Mouse (Mus musculus) hindbrain, embryonic 13.5 days (tissue): ENCODE measurements around the gene Nudt15. TPM values are rescaled to one million over a fixed set of nuclear protein-coding genes. Genes with fewer than 3 reads are reported as not detected.
A peak's percentile ranks its signal among the peaks of the same experiment; 100 is the strongest.
"Not testable (repeated sequence)": the region's sequence is repeated elsewhere in the genome, so short reads cannot be mapped to it uniquely, and the experiment has no call there.

Experiments
- ATAC-seq: fragments of 200-750 bp; cut with Nextera tagmentation; 2 replicates; pipeline ENCODE4 v1.8.0; 2017; ENCODE audit warnings: moderate TSS enrichment; ENCODE audit not compliant: low FRiP score
- H3K27ac ChIP-seq: fragments of 300-500 bp; sonication (generic); 2 replicates; pipeline ENCODE4 v1.5.1; 2015; ENCODE audit warnings: inconsistent platforms, mild to moderate bottlenecking, moderate library complexity
- H3K27me3 ChIP-seq: fragments of 300-500 bp; sonication (generic); 2 replicates; pipeline ENCODE4 v1.6.1; 2015; ENCODE audit warnings: mild to moderate bottlenecking, inconsistent platforms
- H3K36me3 ChIP-seq: fragments of 300-500 bp; sonication (generic); 2 replicates; pipeline ENCODE4 v1.6.1; 2015; ENCODE audit warnings: mild to moderate bottlenecking, inconsistent platforms
- H3K4me1 ChIP-seq: fragments of 300-500 bp; sonication (generic); replicated peaks from 2 replicates; pipeline ENCODE4 v1.6.1; 2015; ENCODE audit warnings: inconsistent platforms
- H3K4me2 ChIP-seq: fragments of 300-500 bp; sonication (generic); 2 replicates; pipeline ENCODE4 v1.6.1; 2015; ENCODE audit warnings: inconsistent platforms, mild to moderate bottlenecking, moderate library complexity
- H3K4me3 ChIP-seq: fragments of 300-500 bp; sonication (generic); 2 replicates; pipeline ENCODE4 v1.5.1; 2015; ENCODE audit warnings: mild to moderate bottlenecking, inconsistent platforms
- H3K9ac ChIP-seq: fragments of 300-500 bp; sonication (generic); 2 replicates; pipeline ENCODE4 v1.6.1; 2015; ENCODE audit warnings: mild to moderate bottlenecking, inconsistent platforms
- H3K9me3 ChIP-seq: fragments of 300-500 bp; sonication (generic); 2 replicates; pipeline ENCODE4 v1.6.1; 2016; ENCODE audit warnings: inconsistent platforms
- whole genome bisulfite sequencing: fragments of 180-500 bp; shearing (Covaris S2); methylation state at CpG from one replicate; pipeline ENCODE4 v1.1.7; 2015; 5-methylcytosine and 5-hydroxymethylcytosine counted together
- polyA plus RNA-seq: library from polyadenylated mRNA; unstranded; fragments of >200 nt; fragmentation: Nextera tagmentation; extraction: Ambion mirVana; gene quantifications from 2 replicates; pipeline ENCODE4 v1.2.1, GENCODE M21; 2015

The Nudt15 gene
- polyA plus RNA-seq, 1 experiment from 2014 or later = 12.0 TPM

DNA sequence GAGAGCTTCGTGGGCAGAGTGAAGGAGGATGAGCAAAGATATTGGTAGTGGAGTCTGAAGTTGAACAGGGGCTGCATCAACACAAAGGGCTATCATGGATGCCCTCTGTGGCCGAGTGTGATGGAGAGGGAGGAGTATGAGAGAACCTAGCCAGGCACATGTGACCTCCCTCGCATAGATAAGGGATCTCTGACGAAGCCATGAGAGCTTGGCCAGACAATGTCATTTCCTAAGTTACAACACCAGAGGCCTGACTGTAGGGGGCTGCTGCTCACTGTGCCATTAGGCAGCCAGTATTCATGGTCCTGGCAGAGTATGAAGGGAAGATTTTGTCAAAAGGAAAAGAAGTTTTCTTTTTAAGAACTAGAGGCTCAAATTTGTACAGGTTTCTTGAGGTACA lies 1.0 kb downstream of the Nudt15 start:
- Histone ChIP-seq H3K4me3 (no peak overlapping the region), H3K36me3 (no peaks in the 10 kb centered on the region), H3K27ac (no peak overlapping the region), H3K27me3 (no peaks in the 10 kb centered on the region; the same call in 1 of the 2 replicates), H3K4me2 (no peak overlapping the region), H3K4me1 (0 out of 2 replicates have a peak, but pooled peaks cover under 1% of the 10 kb centered on the region), H3K9me3 (no peaks in the 10 kb centered on the region), H3K9ac (no peak overlapping the region)
- 62% methylated on average over 4 of the region's 4 CpGs for WGBS
- no peak for ATAC-seq

DNA sequence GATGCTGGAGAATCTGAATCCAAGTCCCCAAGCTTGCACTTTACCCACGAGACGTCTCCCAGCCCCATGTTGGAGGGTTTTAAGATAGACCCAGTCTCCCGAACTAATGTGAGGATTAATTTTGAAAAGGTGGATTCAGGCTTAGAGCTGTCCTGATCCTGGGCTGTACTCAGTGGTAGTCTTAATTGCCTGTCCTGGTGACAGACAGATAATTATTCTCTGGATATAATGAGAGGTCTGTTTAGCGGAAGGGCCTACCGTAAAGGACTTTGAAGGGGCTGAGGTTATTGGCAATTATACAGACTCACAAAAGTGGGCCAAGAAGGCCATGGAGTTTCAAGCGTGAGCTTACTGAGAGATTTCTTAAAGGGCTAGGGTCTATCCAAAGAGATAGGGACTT lies 4.3 kb downstream of the Nudt15 start:
- Histone ChIP-seq H3K4me3 (no peak overlapping the region), H3K4me2 (no peak overlapping the region), H3K27ac (no peak overlapping the region), H3K4me1 (no peaks in the 10 kb centered on the region), H3K9me3 (no peaks in the 10 kb centered on the region), H3K27me3 (peaks cover 2% of the 10 kb centered on the region; the same call in 1 of the 2 replicates), H3K36me3 (no peaks in the 10 kb centered on the region), H3K9ac (no peak overlapping the region)
- ATAC-seq = no peak
- 69% methylated on average over 6 of the region's 6 CpGs for WGBS

DNA sequence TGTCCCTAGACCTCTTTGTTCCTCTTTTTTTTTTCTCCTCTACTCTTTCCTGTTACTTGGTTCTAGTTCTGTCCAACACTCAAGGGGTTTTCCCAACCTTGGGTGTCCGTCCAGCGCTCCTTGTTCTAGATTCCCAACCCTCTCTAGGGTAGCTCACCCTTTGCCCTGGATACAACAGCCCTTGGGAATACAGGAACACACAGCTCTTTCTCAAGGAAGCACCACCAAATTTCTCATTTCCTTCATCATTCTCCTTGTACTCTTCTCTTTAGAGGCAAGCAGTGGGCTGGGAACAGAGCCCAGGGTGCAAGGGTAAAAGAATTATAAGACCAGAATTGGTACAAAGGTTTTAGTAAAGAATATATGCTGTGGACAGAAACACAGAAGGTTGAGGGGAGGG lies 12.4 kb downstream of the Nudt15 start:
- Histone ChIP-seq H3K9me3 (no peaks in the 10 kb centered on the region), H3K4me3 (no peak overlapping the region), H3K27me3 (peaks cover 10% of the 10 kb centered on the region; the same call in 1 of the 2 replicates), H3K4me2 (no peak overlapping the region), H3K9ac (no peak overlapping the region), H3K4me1 (no peaks in the 10 kb centered on the region), H3K36me3 (no peaks in the 10 kb centered on the region), H3K27ac (no peak overlapping the region)
- no peak for ATAC-seq
- WGBS = 85% methylated on average over 2 of the region's 2 CpGs

DNA sequence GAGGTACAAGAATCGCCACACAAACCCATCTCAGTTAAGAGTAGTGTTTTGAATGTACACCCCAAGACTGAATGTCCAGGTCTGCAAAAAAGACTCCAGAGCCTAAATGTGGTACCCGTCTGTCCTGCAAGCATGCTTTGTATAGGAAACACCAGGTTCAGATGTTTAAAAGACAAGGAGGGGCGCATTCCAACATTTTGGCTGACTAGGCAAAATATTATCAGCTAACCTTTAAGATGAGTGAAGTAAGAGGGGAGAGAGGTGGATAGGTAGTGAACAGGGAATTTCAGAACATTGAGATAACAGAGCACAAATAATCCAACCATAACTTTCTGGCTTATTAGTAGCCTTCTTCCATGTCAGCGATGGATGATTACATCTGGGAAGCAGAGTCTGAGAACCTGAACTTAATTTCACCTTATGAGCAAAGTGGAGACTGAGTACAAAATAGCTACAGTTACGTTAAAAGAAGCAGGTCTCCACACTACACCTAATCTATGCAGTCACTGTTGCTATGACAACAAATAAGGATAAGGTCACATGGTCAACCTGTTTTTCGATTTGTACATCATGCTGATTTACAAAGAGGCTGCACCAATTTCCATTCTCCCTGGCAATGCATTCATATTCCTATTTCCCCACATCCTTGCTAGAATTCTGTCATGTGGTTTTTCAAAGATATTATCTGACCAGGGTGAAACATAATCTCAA lies 14.1 kb downstream of the Nudt15 start:
- H3K27me3 ChIP-seq = peaks cover 20% of the 10 kb centered on the region; the same call in 1 of the 2 replicates
- H3K4me1 ChIP-seq = no peaks in the 10 kb centered on the region
- H3K36me3 ChIP-seq = no peaks in the 10 kb centered on the region
- H3K9me3 ChIP-seq = no peaks in the 10 kb centered on the region
- H3K4me2 ChIP-seq = no peak overlapping the region
- ATAC-seq = no peak
- 71% methylated on average over 6 of the region's 6 CpGs for WGBS
- H3K9ac ChIP-seq = no peak overlapping the region
- no peak overlapping the region for H3K27ac ChIP-seq
- no peak overlapping the region for H3K4me3 ChIP-seq

DNA sequence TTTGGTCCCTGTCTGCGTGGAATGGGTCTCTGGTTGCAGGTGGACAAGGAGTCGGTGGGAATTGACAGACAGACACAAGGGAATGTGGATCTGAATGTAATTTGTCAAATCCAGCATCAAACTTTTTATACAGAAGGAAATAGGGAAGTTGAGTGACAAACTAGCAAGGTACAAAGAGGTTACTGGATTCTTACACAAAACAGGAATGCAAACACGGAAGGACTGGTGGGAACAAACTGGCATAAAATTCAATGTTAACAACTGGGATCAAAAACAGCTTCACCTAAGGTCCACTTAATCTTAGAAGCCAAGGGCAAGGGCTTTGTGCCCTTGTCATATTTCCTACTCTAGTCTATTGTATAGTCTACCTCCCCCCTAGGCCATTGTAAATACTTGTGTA lies 19.4 kb downstream of the Nudt15 start:
- not testable (repeated sequence) for ATAC-seq, H3K4me2 ChIP-seq, H3K4me3 ChIP-seq, H3K9ac ChIP-seq, H3K9me3 ChIP-seq, H3K4me1 ChIP-seq, H3K27ac ChIP-seq, H3K36me3 ChIP-seq
- peaks cover 18% of the 10 kb centered on the region; the same call in 1 of the 2 replicates for H3K27me3 ChIP-seq
- WGBS = 84% methylated on average over 3 of the region's 3 CpGs

DNA sequence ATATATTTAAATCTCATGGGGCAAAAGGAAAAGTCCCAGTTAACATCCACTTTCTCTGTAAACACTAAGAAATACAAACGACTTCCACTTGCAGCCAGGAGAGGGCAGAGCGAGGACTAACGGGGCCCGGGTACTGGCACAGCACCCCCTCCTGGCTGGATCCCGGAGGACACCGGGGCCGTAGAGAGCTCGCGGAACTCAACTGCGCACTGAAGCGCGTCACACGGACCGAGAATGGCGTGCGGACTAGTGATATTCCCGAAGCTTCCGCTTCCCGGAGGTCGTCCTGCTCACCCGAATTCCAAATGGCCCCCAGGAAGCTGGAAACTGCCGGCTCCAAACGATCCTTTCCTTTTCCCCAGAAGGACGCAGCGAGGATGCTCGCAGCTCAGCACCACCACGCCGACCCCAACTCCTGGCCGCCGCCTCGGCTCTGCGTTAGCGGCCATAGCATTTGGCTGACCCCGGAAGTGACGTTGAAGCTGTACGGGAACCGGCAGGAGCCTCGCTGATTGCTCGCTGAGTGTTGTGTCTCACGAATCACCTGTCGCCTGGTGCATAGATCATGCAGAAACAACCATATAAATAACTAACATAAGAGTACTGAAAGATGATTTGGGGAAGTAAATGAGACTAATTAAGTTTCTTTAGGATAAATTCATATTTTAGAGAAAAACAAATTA lies 23.1 kb downstream of the Nudt15 start, which contains the start of gene Sucla2:
Sucla2 (plus strand) TSS at position 554 of the 683 bp plus-strand sequence.
- ATAC-seq = peak; percentile 100
- peak within 1 kb of the TSS; percentile 34 for H3K4me2 ChIP-seq
- no peaks in the 10 kb centered on the region for H3K4me1 ChIP-seq
- no peaks in the 10 kb centered on the region for H3K9me3 ChIP-seq
- peak within 1 kb of the TSS; percentile 92 for H3K27ac ChIP-seq
- H3K9ac ChIP-seq = peak within 1 kb of the TSS; percentile 68
- peak within 1 kb of the TSS; percentile 47 for H3K4me3 ChIP-seq
- H3K36me3 ChIP-seq = no peaks in the 10 kb centered on the region
- peaks cover 7% of the 10 kb centered on the region; the same call in 1 of the 2 replicates for H3K27me3 ChIP-seq
- WGBS = under 1% methylated on average over 40 of the region's 41 CpGs

DNA sequence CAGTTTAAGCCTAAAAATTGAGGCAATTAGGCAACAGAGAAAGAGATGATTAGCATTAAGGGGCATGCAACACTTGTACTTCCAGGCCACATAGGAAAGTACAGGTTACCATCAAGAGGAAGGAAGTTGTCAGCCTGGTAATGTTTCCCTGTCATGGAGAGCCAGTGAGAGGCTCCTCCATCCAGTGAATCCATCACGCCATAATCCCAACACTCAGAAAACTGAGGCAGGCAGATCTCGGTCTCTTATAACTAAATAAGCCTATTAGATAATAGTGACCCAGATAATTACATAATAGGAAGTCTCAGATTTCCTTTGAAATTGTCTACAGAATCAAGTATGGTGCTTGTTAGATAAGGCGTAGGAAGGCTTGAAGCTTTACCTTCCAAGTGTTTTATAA lies 23.9 kb downstream of the Nudt15 start:
- H3K27ac ChIP-seq = no peak overlapping the region
- H3K4me1 ChIP-seq = no peaks in the 10 kb centered on the region
- H3K4me2 ChIP-seq = no peak overlapping the region
- no peak overlapping the region for H3K9ac ChIP-seq
- no peak for ATAC-seq
- H3K36me3 ChIP-seq = no peaks in the 10 kb centered on the region
- H3K4me3 ChIP-seq = no peak overlapping the region
- peaks cover 4% of the 10 kb centered on the region; the same call in 1 of the 2 replicates for H3K27me3 ChIP-seq
- no peaks in the 10 kb centered on the region for H3K9me3 ChIP-seq
- WGBS = 79% methylated on average over 3 of the region's 3 CpGs

DNA sequence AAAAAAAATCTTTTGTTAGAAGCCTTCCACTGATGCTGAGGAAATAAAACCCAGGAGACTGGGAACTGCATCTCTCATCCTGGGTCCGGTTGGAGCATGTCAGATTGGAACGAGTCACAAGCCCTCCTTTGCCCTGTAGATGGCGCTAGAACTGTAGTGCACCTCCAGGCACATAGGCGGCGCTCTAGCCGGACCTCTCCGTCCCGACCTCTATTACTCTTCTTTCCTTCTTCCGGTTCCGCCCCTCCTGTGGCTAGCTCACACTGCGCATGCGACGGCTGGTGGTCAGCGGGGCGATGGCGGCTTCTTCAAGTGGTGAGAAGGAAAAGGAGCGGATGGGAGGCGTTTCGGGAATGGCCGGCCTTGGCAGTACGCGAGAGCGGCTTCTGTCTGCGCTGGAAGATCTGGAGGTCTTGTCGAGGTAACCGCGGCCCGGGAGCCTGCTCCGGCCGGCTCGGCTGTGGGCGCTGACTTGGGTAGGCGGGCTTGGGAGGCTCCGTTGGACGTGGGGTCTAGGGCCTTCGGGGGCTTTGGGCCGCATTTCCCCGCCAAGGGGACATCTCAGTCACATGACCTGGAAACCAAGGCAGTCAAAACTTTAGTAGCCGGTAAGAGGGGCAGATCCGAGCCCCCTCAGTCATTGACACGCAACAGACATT lies 38.1 kb downstream of the Nudt15 start, which contains the start of gene Med4:
Med4 (plus strand) TSS at position 261 of the 659 bp plus-strand sequence.
- under 1% methylated on average over 41 of the region's 41 CpGs for WGBS
- Histone ChIP-seq H3K9ac (peak within 1 kb of the TSS; percentile 85), H3K4me3 (peak within 1 kb of the TSS; percentile 73), H3K4me2 (peak within 1 kb of the TSS; percentile 96), H3K4me1 (peaks cover 22% of the 10 kb centered on the region), H3K9me3 (no peaks in the 10 kb centered on the region), H3K27ac (peak within 1 kb of the TSS; percentile 71), H3K27me3 (0 out of 2 replicates have a peak, but pooled peaks cover 9% of the 10 kb centered on the region), H3K36me3 (peaks cover 19% of the 10 kb centered on the region)
- peak; percentile 98 for ATAC-seq

DNA sequence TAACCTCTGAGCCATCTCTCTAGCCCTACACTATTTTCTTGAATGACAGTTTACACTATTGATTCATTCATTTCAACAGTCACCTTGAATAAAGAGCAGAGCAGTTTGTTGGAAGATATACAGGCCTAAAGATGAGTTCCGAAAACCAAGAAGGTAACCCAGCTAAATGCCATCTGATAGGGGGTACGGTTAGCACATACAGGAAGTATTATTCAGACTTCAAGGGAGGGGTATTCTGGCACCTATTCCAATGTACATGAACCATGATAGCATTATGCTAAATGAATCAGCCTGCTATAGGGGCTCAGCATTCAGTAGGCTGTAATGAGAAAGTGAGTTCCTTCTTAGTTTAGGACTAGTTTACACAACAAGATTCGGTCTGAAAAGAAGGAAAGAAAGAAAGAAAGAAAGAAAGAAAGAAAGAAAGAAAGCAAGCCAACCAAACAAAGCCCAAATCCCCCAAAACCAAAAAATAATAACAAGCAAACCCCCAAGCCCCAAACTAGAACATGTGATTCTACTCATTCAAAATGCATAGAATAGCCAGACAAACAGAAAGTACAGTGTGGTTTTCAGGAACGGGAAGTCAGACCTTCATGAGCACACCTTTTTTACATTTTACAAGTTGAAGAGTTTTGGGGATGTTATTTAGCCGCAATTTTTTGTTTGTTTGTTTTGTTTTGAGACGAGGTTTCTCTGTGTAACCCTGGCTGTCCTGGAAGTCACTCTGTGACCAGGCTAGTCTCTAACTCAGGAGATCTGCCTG lies 39.2 kb downstream of the Nudt15 start:
- ATAC-seq = no peak
- no peak overlapping the region for H3K27ac ChIP-seq
- H3K9me3 ChIP-seq = no peaks in the 10 kb centered on the region
- H3K27me3 ChIP-seq = 0 out of 2 replicates have a peak, but pooled peaks cover 9% of the 10 kb centered on the region
- H3K4me2 ChIP-seq = no peak overlapping the region
- peaks cover 24% of the 10 kb centered on the region for H3K4me1 ChIP-seq
- no peak overlapping the region for H3K4me3 ChIP-seq
- no peak overlapping the region for H3K9ac ChIP-seq
- WGBS = 93% methylated on average over 6 of the region's 6 CpGs
- H3K36me3 ChIP-seq = peaks cover 12% of the 10 kb centered on the region

DNA sequence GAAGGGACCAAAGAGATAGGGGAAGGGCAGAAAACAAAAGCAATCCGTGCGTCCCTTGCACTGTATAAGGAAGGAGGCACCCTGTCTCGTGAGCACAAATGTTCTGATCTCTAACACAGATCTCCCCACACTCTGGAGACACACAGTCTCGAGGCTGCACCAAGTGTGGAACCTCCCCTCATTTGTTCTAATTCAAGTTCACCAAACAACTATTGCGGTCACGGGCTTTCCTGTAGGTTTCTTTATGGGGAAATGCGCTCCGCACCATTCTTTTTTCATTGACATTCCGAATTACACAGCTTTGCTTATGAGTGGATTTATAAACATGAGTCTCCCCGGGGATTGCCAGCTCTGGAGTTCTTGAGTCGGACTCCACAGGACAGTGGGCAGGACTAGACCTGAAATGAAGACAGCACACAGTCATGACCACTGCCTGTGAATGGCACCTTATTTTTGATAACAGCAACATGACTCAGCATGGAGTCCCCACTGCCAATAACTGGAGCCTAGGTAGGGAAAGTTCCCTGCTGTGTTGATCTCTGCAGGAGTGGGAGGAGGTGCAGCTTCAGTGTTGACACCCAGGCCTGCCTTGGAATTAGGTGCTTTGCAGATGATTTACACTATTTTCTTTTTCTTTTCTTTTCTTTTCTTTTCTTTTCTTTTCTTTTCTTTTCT lies 40.2 kb downstream of the Nudt15 start:
- H3K36me3 ChIP-seq = peaks cover 10% of the 10 kb centered on the region
- H3K27me3 ChIP-seq = 0 out of 2 replicates have a peak, but pooled peaks cover 9% of the 10 kb centered on the region
- no peak overlapping the region for H3K4me2 ChIP-seq
- no peak overlapping the region for H3K4me3 ChIP-seq
- H3K27ac ChIP-seq = no peak overlapping the region
- ATAC-seq = no peak
- H3K9ac ChIP-seq = no peak overlapping the region
- H3K4me1 ChIP-seq = peaks cover 30% of the 10 kb centered on the region
- WGBS = 74% methylated on average over 11 of the region's 11 CpGs
- no peaks in the 10 kb centered on the region for H3K9me3 ChIP-seq

DNA sequence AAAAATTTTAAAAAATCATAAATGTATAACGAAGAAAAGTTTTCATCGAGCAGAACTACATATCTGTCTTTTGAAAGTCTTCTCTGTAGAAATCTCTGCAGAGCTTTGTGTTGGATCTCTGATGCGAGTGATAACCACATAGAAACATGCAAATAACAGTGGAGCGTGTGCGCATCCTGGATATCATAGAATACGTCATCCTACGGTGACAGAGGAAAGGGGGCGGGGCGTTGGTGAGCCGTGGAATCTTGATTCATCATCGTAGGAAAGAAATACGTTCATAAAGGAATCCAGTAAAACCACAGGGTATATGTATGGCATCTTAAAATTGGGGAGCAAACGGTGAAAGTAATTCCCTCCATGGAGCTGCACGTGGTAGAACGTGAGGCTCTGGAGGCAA lies 40.8 kb downstream of the Nudt15 start:
- peaks cover 30% of the 10 kb centered on the region for H3K4me1 ChIP-seq
- 0 out of 2 replicates have a peak, but pooled peaks cover 9% of the 10 kb centered on the region for H3K27me3 ChIP-seq
- no peak overlapping the region for H3K4me2 ChIP-seq
- 93% methylated on average over 15 of the region's 15 CpGs for WGBS
- H3K9ac ChIP-seq = no peak overlapping the region
- ATAC-seq = no peak
- no peaks in the 10 kb centered on the region for H3K9me3 ChIP-seq
- H3K27ac ChIP-seq = no peak overlapping the region
- peaks cover 8% of the 10 kb centered on the region for H3K36me3 ChIP-seq
- H3K4me3 ChIP-seq = no peak overlapping the region
